Mouse (Mus musculus): ENCODE measurements around the gene Snx7. TPM values are rescaled to one million over a fixed set of nuclear protein-coding genes. Genes with fewer than 3 reads are reported as not detected.

The Snx7 gene
- polyA plus RNA-seq, 1 experiment = 0.03 TPM

DNA sequence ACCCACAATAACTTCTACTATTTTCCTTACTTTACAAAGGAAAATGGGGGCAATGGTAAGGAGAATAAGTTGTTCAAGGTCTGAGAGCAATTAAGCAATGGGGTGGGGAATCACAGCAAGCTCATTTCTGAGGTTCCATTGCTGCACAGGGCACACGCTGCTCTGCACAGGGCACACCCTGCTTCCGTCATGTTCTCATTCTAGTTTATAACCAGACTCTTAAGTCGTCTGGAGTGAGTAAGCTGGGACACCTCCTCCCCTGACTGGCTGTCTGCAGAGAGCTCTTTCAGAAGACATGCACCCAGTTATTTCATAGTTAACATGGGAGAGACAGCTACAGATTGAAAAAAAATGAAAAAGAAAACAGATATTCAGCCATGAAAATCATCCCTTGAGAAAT lies 30.7 kb downstream of the Snx7 start:
- Histone ChIP-seq H3K4me1 (ENCODE audit: control insufficient read depth) (no peaks in the 10 kb centered on the region), H3K36me3 (ENCODE audit: control insufficient read depth) (no peaks in the 10 kb centered on the region), H3K27me3 (ENCODE audit: control insufficient read depth) (no peaks in the 10 kb centered on the region), H3K4me3 (replicated peaks) (no peak overlapping the region), H3K9me3 (ENCODE audit: control insufficient read depth, low read length) (no peaks in the 10 kb centered on the region)
- TF ChIP-seq GATA1 (IDR thresholded peaks at IDR 0.05; ENCODE audit: low read length) = no peak
- no peak for TF ChIP-seq TAL1 (IDR thresholded peaks at IDR 0.05; ENCODE audit: low read length)

DNA sequence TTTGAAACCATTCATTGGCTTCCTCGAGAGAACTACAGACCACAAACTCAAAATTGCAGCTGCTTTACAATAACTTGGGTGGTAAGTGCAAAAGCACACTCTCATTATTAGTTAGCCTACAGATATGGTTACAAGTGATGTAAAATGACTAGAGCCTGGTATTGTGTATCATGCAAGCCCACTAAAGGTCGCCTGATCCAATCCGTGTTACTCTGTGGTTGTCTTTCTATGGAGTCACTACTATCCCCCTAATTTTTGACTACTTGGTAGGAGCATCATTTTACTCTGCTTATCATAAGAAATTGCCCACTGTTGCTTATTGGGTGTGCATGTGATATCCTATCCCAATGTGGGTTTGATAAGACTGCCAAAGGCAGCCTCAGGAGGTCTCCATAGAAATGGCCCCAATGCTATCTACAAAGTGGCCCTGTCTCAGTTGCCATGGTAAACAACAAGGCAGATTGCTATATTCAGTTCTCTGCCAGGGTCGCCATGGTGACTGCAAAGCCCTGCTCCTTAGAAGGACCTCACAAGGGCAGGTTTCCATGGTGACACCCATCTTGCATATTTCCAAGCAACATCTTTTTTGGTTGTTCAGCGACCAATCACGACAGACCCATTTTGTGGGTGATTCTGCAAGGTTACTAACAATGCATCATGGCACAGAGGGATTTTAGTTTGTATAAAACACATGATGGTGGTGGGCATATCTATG lies 42.1 kb downstream of the Snx7 start:
- Histone ChIP-seq H3K4me3 (replicated peaks) (no peak overlapping the region), H3K9me3 (ENCODE audit: control insufficient read depth, low read length) (no peaks in the 10 kb centered on the region), H3K36me3 (ENCODE audit: control insufficient read depth) (no peaks in the 10 kb centered on the region), H3K27me3 (ENCODE audit: control insufficient read depth) (no peaks in the 10 kb centered on the region), H3K4me1 (ENCODE audit: control insufficient read depth) (no peaks in the 10 kb centered on the region)
- no peak for TF ChIP-seq TAL1 (IDR thresholded peaks at IDR 0.05; ENCODE audit: low read length)
- no peak for TF ChIP-seq GATA1 (IDR thresholded peaks at IDR 0.05; ENCODE audit: low read length)

DNA sequence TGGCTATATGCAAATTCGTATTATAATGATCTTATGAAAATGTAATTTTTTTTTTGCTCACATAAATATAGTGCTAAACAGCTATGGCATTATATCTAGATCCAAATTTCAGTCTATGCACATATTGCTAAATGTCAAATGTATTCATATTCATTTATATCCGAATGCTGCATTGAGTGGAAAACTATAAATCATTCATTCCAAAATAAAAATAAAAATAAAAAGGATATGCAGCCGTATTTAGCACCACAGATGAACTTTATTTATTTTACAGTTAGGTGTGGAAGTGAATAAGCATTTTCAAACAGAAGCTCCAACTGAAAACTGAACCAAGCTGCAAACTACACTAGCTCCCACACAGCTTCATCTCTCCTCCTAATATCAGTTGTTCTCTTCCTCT lies 45.5 kb downstream of the Snx7 start:
- Histone ChIP-seq H3K36me3 (ENCODE audit: control insufficient read depth) (no peaks in the 10 kb centered on the region), H3K4me3 (replicated peaks) (no peak overlapping the region), H3K4me1 (ENCODE audit: control insufficient read depth) (no peaks in the 10 kb centered on the region), H3K9me3 (ENCODE audit: control insufficient read depth, low read length) (no peaks in the 10 kb centered on the region), H3K27me3 (ENCODE audit: control insufficient read depth) (no peaks in the 10 kb centered on the region)
- no peak for TF ChIP-seq TAL1 (IDR thresholded peaks at IDR 0.05; ENCODE audit: low read length)
- TF ChIP-seq GATA1 (IDR thresholded peaks at IDR 0.05; ENCODE audit: low read length) = no peak

DNA sequence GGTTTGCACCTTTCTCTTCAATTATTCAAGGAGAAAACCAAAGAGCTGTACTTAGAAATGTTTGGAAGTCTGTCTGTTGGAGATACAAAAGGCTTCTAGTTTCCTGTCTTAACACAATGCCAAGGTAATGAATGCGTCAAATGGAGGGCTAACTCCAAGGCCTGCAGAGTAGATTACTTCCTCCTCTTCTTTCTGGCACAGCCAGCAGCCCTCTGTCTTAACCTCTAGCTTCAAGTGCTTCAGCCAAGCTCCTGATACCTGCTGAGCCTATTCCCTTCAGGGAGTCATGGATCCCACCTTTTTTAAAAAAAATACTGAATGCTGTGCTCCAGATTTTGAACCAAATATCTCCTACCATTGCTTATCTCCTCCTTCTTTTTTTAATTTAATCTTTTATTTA lies 51.1 kb downstream of the Snx7 start:
- H3K9me3 ChIP-seq (ENCODE audit: control insufficient read depth, low read length) = no peaks in the 10 kb centered on the region
- no peak overlapping the region for H3K4me3 ChIP-seq (replicated peaks)
- no peaks in the 10 kb centered on the region for H3K36me3 ChIP-seq (ENCODE audit: control insufficient read depth)
- H3K4me1 ChIP-seq (ENCODE audit: control insufficient read depth) = no peaks in the 10 kb centered on the region
- TF ChIP-seq TAL1 (IDR thresholded peaks at IDR 0.05; ENCODE audit: low read length) = no peak
- TF ChIP-seq GATA1 (IDR thresholded peaks at IDR 0.05; ENCODE audit: low read length) = no peak
- H3K27me3 ChIP-seq (ENCODE audit: control insufficient read depth) = no peaks in the 10 kb centered on the region

DNA sequence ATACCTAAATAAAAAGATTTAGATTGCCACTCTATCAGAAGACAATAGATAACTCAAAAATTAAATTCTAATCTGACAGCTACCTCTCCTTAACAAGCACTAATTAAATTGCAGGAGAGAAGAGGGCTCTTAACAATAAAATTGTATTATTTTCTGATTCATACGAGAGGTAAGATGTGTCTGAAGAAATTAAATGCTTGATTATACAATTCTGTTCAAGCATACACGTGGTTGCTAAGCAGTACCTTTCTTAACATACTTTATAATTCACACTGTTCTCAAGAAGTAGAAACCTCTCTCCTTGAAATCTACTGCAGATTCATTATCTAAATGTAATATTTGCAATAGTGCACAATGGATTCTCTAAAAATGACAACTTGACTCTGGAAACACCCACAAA lies 54.5 kb downstream of the Snx7 start:
- Histone ChIP-seq H3K27me3 (ENCODE audit: control insufficient read depth) (no peaks in the 10 kb centered on the region), H3K36me3 (ENCODE audit: control insufficient read depth) (no peaks in the 10 kb centered on the region), H3K4me1 (ENCODE audit: control insufficient read depth) (no peaks in the 10 kb centered on the region), H3K9me3 (ENCODE audit: control insufficient read depth, low read length) (no peaks in the 10 kb centered on the region), H3K4me3 (replicated peaks) (no peak overlapping the region)
- TF ChIP-seq TAL1 (IDR thresholded peaks at IDR 0.05; ENCODE audit: low read length) = no peak
- TF ChIP-seq GATA1 (IDR thresholded peaks at IDR 0.05; ENCODE audit: low read length) = no peak

DNA sequence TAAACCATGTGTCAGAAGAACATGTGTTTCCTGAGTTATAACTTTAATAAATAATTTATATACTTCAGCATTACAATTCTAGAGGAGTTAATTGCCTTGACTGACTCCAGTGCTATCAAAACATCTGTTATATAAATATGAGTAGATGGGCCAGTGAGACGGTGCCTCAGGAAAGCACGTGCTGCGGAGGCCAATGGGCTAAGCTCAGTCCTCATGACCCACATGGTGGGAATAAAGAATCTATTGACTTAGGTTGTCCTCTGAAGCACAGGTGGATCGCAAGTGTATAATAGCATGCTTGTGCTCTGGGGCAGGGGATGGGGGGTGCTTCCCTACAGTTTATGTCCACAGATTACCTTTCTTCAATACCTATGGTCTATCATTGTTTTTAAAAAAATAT lies 56.6 kb downstream of the Snx7 start:
- no peaks in the 10 kb centered on the region; the same call in 1 of the 2 replicates for H3K9me3 ChIP-seq (ENCODE audit: control insufficient read depth, low read length)
- TF ChIP-seq GATA1 (IDR thresholded peaks at IDR 0.05; ENCODE audit: low read length) (no peak), TAL1 (IDR thresholded peaks at IDR 0.05; ENCODE audit: low read length) (no peak)
- H3K27me3 ChIP-seq (ENCODE audit: control insufficient read depth) = no peaks in the 10 kb centered on the region
- H3K4me1 ChIP-seq (ENCODE audit: control insufficient read depth) = no peaks in the 10 kb centered on the region
- H3K36me3 ChIP-seq (ENCODE audit: control insufficient read depth) = no peaks in the 10 kb centered on the region
- H3K4me3 ChIP-seq (replicated peaks) = no peak overlapping the region

DNA sequence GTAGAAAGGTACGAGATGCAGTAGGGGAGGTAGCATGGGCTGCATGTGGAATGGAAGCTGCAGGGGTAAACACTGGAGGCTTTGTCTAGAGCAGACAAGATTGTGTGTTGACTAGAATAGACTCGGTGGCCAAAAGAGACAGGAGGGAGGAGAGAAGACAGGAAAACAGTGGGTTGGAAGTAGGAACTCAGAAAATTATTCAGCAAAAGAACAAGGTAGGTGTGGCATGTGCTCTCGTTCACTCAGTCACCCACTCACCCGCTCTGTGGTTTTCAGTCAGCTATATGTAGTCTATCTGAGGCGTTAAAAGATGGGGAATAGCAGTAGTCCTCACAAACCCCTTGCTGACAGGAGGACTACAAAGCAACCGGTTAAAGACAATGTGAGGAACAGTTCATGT lies 63.0 kb downstream of the Snx7 start:
- no peaks in the 10 kb centered on the region; the same call in 1 of the 2 replicates for H3K9me3 ChIP-seq (ENCODE audit: control insufficient read depth, low read length)
- no peaks in the 10 kb centered on the region for H3K36me3 ChIP-seq (ENCODE audit: control insufficient read depth)
- TF ChIP-seq TAL1 (IDR thresholded peaks at IDR 0.05; ENCODE audit: low read length) (no peak), GATA1 (IDR thresholded peaks at IDR 0.05; ENCODE audit: low read length) (no peak)
- H3K4me1 ChIP-seq (ENCODE audit: control insufficient read depth) = no peaks in the 10 kb centered on the region
- no peaks in the 10 kb centered on the region for H3K27me3 ChIP-seq (ENCODE audit: control insufficient read depth)
- H3K4me3 ChIP-seq (replicated peaks) = no peak overlapping the region

DNA sequence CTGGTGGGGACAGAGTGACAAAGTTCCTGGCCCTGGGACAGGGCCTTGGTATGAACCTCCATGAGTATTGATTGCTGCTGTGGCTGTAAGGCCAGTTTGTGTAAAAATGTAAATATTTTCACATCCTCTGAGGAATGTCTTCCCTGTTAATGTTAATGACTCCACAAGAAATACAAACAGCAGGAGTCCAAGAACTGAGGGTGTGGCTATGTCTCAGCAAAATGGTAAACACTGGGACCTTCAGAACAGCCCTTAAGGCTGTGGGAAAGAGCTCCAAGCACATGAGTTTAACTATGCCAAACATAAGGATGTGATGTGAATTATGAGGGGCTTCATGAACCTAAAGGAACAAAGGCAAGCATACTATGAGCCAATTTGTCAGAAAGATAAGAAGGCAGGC lies 74.2 kb downstream of the Snx7 start:
- Histone ChIP-seq H3K27me3 (ENCODE audit: control insufficient read depth) (no peaks in the 10 kb centered on the region), H3K4me1 (ENCODE audit: control insufficient read depth) (no peaks in the 10 kb centered on the region)
- TF ChIP-seq TAL1 (IDR thresholded peaks at IDR 0.05; ENCODE audit: low read length) (no peak), GATA1 (IDR thresholded peaks at IDR 0.05; ENCODE audit: low read length) (no peak)

DNA sequence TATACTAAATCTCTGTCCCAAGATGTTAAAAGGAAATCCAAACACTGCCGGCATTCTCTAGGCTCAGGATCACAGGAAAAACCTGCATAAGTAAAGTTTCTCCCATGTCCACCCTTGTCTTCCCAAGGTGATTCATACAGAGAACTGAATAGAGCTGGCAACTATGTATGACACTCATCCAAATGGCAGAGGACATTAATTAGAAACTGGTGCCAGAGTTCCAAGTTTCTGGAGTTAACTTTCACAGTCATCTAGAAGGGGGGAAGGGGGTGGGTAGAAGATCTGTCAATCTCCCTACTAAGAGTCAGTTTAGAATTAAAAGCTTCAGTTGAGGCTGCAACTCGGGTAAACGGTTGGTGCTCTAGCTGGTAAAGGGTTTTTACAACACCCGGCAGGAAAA lies 76.8 kb downstream of the Snx7 start:
- H3K4me3 ChIP-seq (replicated peaks) = no peak overlapping the region
- no peaks in the 10 kb centered on the region for H3K27me3 ChIP-seq (ENCODE audit: control insufficient read depth)
- H3K36me3 ChIP-seq (ENCODE audit: control insufficient read depth) = no peaks in the 10 kb centered on the region
- TF ChIP-seq GATA1 (IDR thresholded peaks at IDR 0.05; ENCODE audit: low read length) = no peak
- no peak for TF ChIP-seq TAL1 (IDR thresholded peaks at IDR 0.05; ENCODE audit: low read length)
- no peaks in the 10 kb centered on the region for H3K4me1 ChIP-seq (ENCODE audit: control insufficient read depth)
- H3K9me3 ChIP-seq (ENCODE audit: control insufficient read depth, low read length) = no peaks in the 10 kb centered on the region

More for the DNA sequence above, 74.2 kb downstream of the Snx7 start:
- Histone ChIP-seq H3K9me3 (ENCODE audit: control insufficient read depth, low read length) (no peaks in the 10 kb centered on the region), H3K36me3 (ENCODE audit: control insufficient read depth) (no peaks in the 10 kb centered on the region), H3K4me3 (replicated peaks) (no peak overlapping the region)

DNA sequence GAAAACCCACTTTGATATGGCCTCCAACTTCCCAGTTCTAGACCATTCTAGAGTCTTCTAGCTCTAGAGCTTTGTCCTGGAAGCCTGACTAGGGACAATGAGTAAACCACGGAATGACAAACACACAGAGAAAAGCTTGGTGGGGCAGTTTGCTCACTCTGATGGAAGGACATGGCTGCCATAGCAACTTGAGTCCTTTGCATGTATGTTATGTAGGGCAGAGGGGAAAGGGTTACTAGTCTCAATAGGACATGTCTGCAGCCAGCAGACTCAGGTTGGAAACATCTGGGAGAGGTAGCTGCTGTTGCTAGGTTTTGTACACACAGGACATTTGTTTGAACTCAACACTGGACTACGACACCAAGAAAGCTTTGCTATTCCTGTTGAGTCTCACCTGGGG lies 77.5 kb downstream of the Snx7 start:
- H3K4me1 ChIP-seq (ENCODE audit: control insufficient read depth) = no peaks in the 10 kb centered on the region
- H3K9me3 ChIP-seq (ENCODE audit: control insufficient read depth, low read length) = no peaks in the 10 kb centered on the region
- no peak for TF ChIP-seq TAL1 (IDR thresholded peaks at IDR 0.05; ENCODE audit: low read length)
- no peak for TF ChIP-seq GATA1 (IDR thresholded peaks at IDR 0.05; ENCODE audit: low read length)
- no peak overlapping the region for H3K4me3 ChIP-seq (replicated peaks)
- H3K27me3 ChIP-seq (ENCODE audit: control insufficient read depth) = no peaks in the 10 kb centered on the region
- no peaks in the 10 kb centered on the region for H3K36me3 ChIP-seq (ENCODE audit: control insufficient read depth)

Data from erythroblast, embryonic 14.5 days (primary cell).